Mouse (Mus musculus) cortical plate, adult 2 months (tissue): ENCODE results near the gene Rcbtb2. TPM values are rescaled to one million over a fixed set of nuclear protein-coding genes. Genes with fewer than 3 reads are reported as not detected.
A peak's percentile ranks its signal among the peaks of the same experiment; 100 is the strongest.
"Not testable (repeated sequence)": the region's sequence is repeated elsewhere in the genome, so short reads cannot be mapped to it uniquely, and the experiment has no call there.

ENCODE experiments used
- H3K27ac ChIP-seq: fragments of 200-500 bp; 2 replicates; pipeline ENCODE4 v1.5.1; 2012; ENCODE audit warnings: low read length, control low read depth, inconsistent platforms; ENCODE audit not compliant: insufficient read depth
- H3K4me1 ChIP-seq: fragments of 200-500 bp; 2 replicates; pipeline ENCODE4 v1.6.1; 2011; ENCODE audit warnings: low read length; ENCODE audit not compliant: control insufficient read depth, insufficient read depth
- H3K4me3 ChIP-seq: fragments of 200-500 bp; 2 replicates; pipeline ENCODE4 v1.5.1; 2011; ENCODE audit warnings: mild to moderate bottlenecking, low read length, control low read depth; ENCODE audit not compliant: insufficient read depth
- CTCF ChIP-seq: fragments of 200-500 bp; IDR thresholded peaks from 2 replicates; pipeline ENCODE4 v1.5.1; 2011; ENCODE audit warnings: mild to moderate bottlenecking, control low read depth, low read length; ENCODE audit not compliant: insufficient read depth; ENCODE audit errors: extremely low read depth
- POLR2A ChIP-seq: fragments of 200-500 bp; IDR thresholded peaks from 2 replicates; pipeline ENCODE4 v1.6.1; 2011; ENCODE audit warnings: mild to moderate bottlenecking, low read length, control low read depth; ENCODE audit not compliant: insufficient read depth; ENCODE audit errors: extremely low read depth
- polyA plus RNA-seq: library from polyadenylated mRNA; depleted of rRNA; stranded (reverse); fragments of >200 nt; gene quantifications from 2 replicates; pipeline ENCODE4 v1.2.3, GENCODE M21; 2012

Rcbtb2 gene
- polyA plus RNA-seq, 1 experiment, result 22.9 TPM

DNA sequence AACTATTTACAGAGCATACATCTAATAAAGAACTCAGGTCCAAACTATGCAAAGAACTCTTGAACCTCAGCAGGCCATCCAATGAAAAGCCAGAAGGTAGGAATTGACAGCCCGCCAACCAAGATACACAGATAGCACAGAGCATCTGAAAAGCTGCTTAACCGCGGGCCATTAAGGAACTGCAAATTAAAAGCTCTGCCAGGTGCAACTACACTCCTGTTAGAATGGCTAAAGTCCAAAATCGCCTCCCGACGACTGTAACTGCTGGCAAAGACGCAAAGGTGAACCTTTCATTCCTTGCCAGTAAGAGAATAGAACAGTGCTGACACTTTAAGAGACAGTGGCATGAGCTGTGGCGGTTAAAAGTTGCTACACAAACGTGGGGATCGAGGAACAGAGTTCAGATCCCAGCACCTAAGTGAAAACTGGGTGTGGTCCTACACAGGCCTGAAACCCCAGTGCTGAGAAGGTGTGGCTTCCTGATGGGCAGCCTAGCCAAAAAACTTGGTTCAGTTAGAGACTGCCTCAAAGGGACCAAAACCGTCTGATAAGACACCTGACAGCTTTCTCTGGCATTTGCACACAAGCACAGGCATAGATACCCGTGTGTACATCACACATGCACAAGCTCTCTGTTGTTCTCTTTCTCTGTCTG lies 10.5 kb upstream of the Rcbtb2 start:
- TF ChIP-seq CTCF (no peak), POLR2A (no peak)
- no peaks in the 10 kb centered on the region for H3K4me1 ChIP-seq
- no peak overlapping the region for H3K4me3 ChIP-seq
- H3K27ac ChIP-seq, result no peak overlapping the region

DNA sequence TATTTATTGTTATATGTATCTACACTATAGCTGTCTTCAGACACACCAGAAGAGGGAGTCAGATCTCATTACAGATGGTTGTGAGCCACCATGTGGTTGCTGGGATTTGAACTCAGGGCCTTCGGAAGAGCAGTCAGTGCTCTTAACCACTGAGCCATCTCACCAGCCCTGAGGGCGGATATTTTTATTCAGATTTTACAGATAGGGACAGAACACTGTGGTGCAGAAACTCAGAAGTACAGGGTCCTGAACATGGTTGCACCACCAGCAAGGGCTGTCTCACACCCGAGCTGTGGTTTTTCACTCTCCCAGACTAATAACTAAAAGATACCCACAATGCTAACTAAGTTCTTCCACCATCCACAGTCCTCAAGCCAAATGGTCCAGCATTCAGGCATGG lies 7.9 kb upstream of the Rcbtb2 start:
- not testable (repeated sequence) for H3K27ac ChIP-seq, H3K4me3 ChIP-seq, H3K4me1 ChIP-seq

DNA sequence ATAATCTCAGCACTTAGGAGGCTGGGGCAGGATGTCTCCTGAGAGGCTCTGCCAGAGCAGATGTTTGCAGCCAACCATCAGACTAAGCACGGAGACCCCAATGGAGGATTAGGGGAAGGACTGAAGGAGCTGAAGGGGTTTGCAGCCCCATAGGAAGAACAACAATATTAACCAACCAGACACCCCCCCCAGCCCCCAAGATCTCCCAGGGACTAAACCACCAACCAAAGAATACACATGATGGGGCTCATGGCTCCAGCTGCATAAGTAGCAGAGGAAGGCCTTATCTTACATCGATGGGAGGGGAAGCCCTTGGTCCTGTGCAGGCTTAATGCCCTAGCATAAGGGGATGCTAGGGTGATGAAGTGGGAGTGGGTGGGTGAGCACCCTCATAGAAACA lies 6.5 kb upstream of the Rcbtb2 start:
- no peak overlapping the region for H3K4me3 ChIP-seq
- H3K4me1 ChIP-seq, result no peaks in the 10 kb centered on the region
- H3K27ac ChIP-seq, result no peak overlapping the region
- TF ChIP-seq POLR2A (no peak), CTCF (no peak)

DNA sequence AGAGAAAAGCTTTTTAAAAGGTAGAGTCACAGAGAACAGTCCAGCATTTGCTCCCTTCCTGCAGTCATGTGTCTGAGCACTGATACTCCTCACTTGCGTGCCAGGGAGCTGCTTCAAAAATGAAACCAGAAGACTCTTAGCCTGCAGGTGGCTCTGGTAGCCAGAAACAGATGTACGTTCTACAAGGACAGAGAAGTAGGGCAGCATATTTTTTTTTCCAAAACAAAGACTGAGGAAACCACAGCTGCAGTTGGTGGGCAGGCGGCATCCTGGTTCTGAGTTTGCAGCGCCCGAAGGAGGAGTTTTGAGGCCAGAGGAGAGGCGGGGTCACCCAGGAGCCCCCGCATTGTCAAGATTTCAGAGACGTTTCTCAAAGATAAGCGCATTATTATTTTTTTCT lies 5.9 kb upstream of the Rcbtb2 start:
- H3K4me3 ChIP-seq, result no peak overlapping the region
- no peaks in the 10 kb centered on the region for H3K4me1 ChIP-seq
- H3K27ac ChIP-seq, result no peak overlapping the region
- TF ChIP-seq CTCF, result peak; percentile 29; the same call in 1 of the 2 replicates
- no peak for TF ChIP-seq POLR2A

DNA sequence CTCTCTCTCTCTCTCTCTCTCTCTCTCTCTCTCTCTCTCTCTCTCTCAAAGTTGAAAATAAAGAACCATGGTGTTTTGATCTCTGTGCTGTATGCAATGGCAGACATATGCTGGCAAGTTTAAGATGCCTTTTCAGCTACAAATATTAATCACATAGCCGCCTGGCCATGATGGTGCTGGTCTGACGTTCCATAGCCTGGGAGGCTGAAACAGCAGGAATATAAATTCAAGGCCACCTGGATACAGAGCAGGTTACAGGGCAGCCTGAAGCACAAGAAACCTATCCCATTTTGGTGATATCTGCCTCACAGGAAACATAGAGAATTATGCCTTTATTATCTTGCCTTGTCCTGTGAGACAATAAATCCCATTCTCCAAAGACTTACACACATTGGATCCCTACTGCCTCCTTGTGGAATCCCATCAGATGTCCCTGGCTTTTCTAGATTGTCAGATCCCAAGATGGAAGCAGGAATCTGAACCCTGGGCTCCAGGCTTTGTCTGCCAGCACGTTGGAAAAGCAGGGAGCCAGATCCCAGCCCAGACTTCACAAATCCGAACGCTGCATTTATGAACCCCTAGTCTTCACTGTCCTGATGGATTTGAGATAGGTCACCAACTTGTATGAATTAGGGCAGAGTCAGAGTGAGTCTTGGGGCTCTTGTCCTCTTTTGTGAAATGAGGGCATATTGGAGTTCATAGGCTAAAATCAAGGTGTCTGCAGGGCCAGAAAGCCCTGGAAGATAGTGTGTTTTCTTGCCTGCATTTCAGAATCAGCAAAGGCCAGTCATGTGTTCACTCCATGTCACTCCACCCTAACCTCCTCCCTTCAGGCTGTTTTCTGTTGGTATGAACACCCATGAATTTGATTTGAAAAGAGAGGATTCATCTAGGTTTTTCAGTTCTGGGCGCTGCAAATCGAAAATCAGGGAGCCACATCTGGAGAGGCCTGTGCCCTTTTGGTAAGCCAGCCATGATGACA lies 5.1 kb upstream of the Rcbtb2 start:
- H3K4me3 ChIP-seq, result no peak overlapping the region
- H3K4me1 ChIP-seq, result no peaks in the 10 kb centered on the region
- TF ChIP-seq CTCF (no peak), POLR2A (no peak)
- H3K27ac ChIP-seq, result no peak overlapping the region

DNA sequence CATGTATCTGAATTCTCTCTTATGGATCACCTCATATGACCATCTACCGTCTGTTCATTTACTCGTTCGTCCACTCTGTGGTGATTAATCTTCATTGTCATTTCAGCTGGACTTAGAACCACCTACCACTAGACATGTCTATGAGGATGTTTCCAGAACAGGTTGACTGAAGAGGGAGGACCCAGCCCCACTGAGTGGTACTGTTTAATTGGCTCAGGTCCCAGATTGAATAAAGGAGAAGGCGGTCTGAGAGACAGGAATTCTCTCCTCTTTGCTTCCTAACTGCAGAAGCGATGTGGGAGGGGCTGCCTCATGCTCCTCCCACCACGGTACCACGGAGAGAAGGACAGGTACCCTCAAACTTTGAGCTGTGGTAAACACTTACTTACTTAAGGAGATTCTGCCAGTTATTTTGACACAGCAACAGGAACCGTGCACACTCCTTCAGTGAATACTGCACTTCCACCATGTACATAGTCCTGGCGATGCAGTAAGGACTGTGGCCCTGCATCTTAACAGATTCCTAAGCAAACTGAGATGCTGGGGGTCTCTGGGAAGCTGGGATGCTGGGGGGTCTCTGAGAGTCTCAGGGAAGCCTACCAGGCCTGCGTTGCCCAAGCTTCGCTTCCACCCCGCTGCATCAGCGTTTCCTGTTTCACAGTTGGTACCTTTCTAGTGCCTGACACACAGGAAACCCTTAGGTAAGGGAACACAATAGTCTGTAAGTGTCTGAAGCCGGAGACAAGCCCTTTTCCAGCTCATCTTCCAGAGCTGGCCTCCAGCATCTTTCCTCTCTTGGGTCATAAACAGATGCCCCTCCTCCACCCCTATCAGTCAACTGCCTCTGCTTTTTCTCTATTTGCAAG lies 4.1 kb upstream of the Rcbtb2 start:
- no peak overlapping the region for H3K27ac ChIP-seq
- TF ChIP-seq POLR2A, result no peak
- TF ChIP-seq CTCF, result no peak
- H3K4me3 ChIP-seq, result no peak overlapping the region
- H3K4me1 ChIP-seq, result no peaks in the 10 kb centered on the region

DNA sequence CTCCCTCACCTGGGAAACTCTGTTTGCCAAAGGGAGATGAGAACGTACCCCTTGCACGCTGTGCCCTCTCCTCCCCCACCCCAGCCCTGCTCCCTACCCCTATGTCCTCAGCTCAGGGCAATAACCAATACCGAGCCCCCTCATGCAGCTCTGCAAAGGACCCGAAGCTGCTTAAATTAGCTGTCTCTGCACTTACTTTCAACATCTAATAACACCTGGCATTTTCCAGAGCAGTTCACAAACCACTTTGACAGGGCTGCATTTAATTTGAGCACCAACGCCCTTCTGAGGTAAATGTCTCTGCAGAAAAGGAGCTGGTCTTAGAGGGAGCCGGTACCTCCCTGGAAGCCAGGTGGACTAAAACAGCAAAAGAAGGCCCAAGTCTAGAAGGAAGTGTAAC lies 3.4 kb upstream of the Rcbtb2 start:
- Histone ChIP-seq H3K4me3 (no peak overlapping the region), H3K4me1 (no peaks in the 10 kb centered on the region), H3K27ac (no peak overlapping the region)
- no peak for TF ChIP-seq CTCF
- no peak for TF ChIP-seq POLR2A

DNA sequence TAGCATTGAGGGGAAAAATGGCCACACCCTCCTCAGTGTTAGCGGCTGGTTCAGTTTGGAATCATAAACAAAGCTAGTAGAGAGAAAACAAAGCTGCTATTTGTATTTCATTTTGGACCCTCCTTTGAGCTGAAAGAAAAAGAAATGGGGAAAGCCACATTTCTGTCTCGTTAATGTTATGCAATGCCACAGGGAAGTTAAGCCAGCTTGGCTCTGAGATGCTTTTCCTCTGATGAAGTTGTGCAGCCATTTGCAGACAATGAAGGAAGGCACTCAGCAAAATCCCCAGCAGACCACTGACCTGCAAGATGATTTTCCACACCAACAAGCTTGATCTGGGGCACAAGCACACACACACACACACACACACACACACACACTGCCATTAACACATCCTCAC lies 2.9 kb upstream of the Rcbtb2 start:
- TF ChIP-seq POLR2A (no peak), CTCF (no peak)
- Histone ChIP-seq H3K4me1 (no peaks in the 10 kb centered on the region), H3K4me3 (no peak overlapping the region), H3K27ac (no peak overlapping the region)

DNA sequence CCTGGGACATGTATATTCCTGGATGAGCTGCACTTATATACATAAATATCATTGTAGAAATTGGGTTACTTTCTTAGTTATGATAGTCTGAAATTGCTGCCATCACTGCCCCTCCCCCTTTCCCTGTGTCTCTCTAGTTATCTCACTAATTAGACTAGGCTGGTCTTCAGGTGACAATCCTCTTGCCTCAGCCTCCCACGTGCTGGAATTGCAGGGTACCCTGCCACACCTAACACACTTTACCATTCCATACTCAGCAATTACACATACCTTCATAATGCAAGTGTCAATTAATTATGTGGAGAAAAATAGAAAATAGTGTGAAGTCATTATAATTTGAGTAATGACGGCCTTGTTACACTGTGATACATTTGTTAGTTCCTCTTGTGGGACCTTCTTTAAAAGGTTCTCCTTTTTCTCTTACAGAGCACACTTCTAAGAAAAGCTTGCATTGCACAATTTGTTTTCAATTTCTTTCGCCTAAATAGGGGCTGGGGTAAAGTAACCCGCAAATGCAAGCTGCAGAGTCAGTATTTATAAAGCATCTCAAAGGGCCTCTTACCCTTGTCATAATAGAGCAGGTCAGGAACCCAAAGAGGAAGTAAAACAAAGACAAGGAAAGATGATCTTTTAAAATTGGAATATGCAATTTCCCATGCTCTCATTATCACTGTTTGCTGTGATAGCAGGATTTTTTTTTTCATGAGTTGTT lies 470 bp upstream of the Rcbtb2 start:
- Histone ChIP-seq H3K4me1 (no peaks in the 10 kb centered on the region), H3K27ac (no peak overlapping the region), H3K4me3 (no peak overlapping the region)
- no peak for TF ChIP-seq POLR2A
- TF ChIP-seq CTCF, result no peak

DNA sequence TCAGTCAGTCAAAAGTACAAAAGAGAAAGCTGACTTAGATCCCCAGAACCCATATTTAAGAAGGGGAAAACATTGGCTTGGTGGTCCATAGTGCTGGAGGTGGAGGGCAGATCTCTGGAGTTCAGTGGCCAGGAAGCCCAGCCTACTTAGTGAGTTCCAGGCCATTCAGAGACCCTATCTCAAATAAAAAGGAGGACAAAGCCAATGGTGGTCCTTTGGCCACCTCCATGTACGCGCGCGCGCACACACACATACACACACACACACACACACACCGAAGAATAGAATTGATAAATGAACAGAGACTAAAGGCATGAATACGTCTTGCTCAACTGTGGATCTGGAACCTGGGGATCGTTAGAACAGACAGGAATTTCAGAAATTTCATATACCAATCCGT lies 544 bp downstream of the Rcbtb2 start:
- TF ChIP-seq CTCF (no peak), POLR2A (no peak)
- H3K27ac ChIP-seq, result no peak overlapping the region
- H3K4me3 ChIP-seq, result no peak overlapping the region
- no peaks in the 10 kb centered on the region for H3K4me1 ChIP-seq
